Mouse (Mus musculus) brain, embryonic 14.5 days (tissue): ENCODE data around the gene Lin7b.

ENCODE experiments used
- CTCF ChIP-seq: fragments of 200-500 bp; IDR thresholded peaks from 2 replicates; pipeline ENCODE4 v1.5.1; 2012; ENCODE audit warnings: inconsistent platforms, mild to moderate bottlenecking, moderate library complexity, borderline replicate concordance; ENCODE audit not compliant: insufficient read depth, insufficient read length; ENCODE audit errors: extremely low read depth
- POLR2A ChIP-seq: fragments of 200-500 bp; IDR thresholded peaks from 2 replicates; pipeline ENCODE4 v1.6.1; 2012; ENCODE audit warnings: mild to moderate bottlenecking, inconsistent platforms, borderline replicate concordance; ENCODE audit not compliant: poor library complexity, insufficient read depth, insufficient read length, severe bottlenecking; ENCODE audit errors: extremely low read depth

DNA sequence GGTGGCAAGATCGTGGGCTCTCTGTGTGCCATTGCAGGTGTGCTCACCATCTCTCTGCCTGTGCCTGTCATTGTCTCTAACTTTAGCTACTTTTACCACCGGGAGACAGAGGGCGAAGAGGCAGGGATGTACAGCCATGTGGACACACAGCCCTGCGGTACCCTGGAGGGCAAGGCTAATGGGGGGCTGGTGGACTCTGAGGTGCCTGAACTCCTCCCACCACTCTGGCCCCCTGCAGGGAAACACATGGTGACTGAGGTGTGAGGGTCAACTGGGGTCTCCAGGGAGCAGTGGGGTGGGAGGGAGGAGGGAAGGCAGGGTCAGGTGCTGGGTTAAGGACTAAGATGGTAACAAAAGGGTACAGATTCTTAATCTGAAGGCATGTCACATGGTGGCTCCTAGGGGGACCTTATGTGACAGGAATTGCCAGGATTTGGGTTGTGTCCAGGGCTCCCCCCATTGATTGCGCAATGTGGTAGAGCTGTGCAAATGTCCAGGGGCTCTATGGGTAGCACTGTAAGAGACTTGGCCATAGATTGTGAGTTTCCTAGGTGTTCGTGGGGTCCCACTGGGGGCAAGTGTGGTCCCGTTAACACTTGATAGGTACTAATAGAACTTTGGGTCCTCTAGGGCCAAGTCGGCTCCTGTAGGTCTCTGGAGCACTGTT is 39.2 kb upstream of the Lin7b start:
- TF ChIP-seq POLR2A (no peak), CTCF (no peak)
